Mouse (Mus musculus): Measurements from ENCODE around the gene Arpc3.

DNA sequence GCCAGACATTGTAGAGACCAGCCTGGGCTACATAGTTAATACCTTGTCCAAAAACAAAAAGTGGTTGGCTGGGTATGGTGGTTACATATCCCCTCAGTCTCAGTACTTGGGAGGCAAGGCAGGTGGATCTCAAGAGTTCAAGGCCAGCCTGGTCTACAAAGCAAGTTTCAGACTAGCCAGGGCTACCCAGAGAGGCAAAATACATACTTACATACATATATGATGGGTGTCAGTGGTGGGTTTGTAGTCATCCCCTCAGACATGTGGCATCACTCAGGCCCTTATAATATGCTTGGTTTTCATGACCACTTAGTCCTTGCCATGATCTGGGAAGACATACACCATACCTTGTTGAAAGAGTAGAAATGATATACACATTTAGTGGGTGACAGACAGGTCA lies 1.0 kb upstream of the Arpc3 start:
- TF ChIP-seq POLR2A (IDR thresholded peaks at IDR 0.05; ENCODE audit: borderline replicate concordance, insufficient read depth, low read length): no peak
- TF ChIP-seq CTCF (IDR thresholded peaks at IDR 0.05; ENCODE audit: borderline replicate concordance, insufficient read depth, low read depth, low read length): no peak

Data from cerebellum, adult 2 months (tissue).